Mouse (Mus musculus) embryonic facial prominence, embryonic 12.5 days (tissue): Measurements from ENCODE around the gene Cwc27. TPM values are rescaled to one million over a fixed set of nuclear protein-coding genes. Genes with fewer than 3 reads are reported as not detected.

Experiments used
- ATAC-seq: fragments of 200-750 bp; cut with Nextera tagmentation; 2 replicates; pipeline ENCODE4 v1.8.0; 2017; ENCODE audit not compliant: insufficient number of reproducible peaks, insufficient read depth, low FRiP score, low TSS enrichment
- H3K27ac ChIP-seq: fragments of 300-500 bp; sonication (generic); 2 replicates; pipeline ENCODE4 v1.5.1; 2016; ENCODE audit warnings: mild to moderate bottlenecking
- H3K27me3 ChIP-seq: fragments of 300-500 bp; sonication (generic); 2 replicates; pipeline ENCODE4 v1.6.1; 2016; ENCODE audit warnings: mild to moderate bottlenecking, moderate library complexity
- H3K36me3 ChIP-seq: fragments of 300-500 bp; sonication (generic); 2 replicates; pipeline ENCODE4 v1.6.1; 2016; ENCODE audit warnings: mild to moderate bottlenecking
- H3K4me1 ChIP-seq: fragments of 300-500 bp; sonication (generic); 2 replicates; pipeline ENCODE4 v1.6.1; 2016
- H3K4me2 ChIP-seq: fragments of 300-500 bp; sonication (generic); replicated peaks from 2 replicates; pipeline ENCODE4 v1.6.1; 2016; ENCODE audit warnings: mild to moderate bottlenecking, moderate library complexity
- H3K4me3 ChIP-seq: fragments of 300-500 bp; sonication (generic); 2 replicates; pipeline ENCODE4 v1.5.1; 2016; ENCODE audit warnings: mild to moderate bottlenecking
- H3K9ac ChIP-seq: fragments of 300-500 bp; sonication (generic); 2 replicates; pipeline ENCODE4 v1.6.1; 2016; ENCODE audit warnings: mild to moderate bottlenecking, moderate library complexity
- H3K9me3 ChIP-seq: fragments of 300-500 bp; sonication (generic); 2 replicates; pipeline ENCODE4 v1.6.1; 2016; ENCODE audit warnings: mild to moderate bottlenecking, moderate library complexity
- WGBS: fragments of 180-500 bp; shearing (Covaris S2); methylation state at CpG from one replicate; pipeline ENCODE4 v1.1.7; 2016; 5-methylcytosine and 5-hydroxymethylcytosine counted together
- polyA plus RNA-seq: library from polyadenylated mRNA; unstranded; fragments of >200 nt; fragmentation: Nextera tagmentation; extraction: Ambion mirVana; gene quantifications from 2 replicates; pipeline ENCODE4 v1.2.1, GENCODE M21; 2016

The Cwc27 gene
- polyA plus RNA-seq, 1 experiment from 2014 or later: 34.5 TPM

DNA sequence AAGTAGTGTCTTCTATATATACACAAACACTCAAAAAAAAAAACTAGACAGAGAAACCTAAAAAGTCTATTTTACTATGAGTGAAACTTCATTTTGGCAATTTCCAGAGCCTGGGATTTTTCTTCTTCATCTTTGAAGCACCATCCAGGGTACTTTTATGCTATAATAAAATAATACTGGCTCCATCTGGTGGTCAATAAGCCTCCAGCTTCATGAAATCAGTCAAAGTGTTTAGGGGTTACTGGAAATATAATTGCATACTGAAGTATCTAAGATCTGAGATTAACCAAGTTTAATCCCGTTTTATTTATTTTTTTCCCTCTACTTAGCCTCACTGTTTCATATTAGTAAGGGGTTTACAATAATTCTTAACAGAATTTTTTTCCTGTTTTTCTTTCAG, 135.7 kb downstream of the Cwc27 start:
- H3K27ac ChIP-seq: no peak overlapping the region
- H3K4me2 ChIP-seq: no peak overlapping the region
- H3K9me3 ChIP-seq: 0 out of 2 replicates have a peak, but pooled peaks cover 5% of the 10 kb centered on the region
- no peak overlapping the region for H3K4me3 ChIP-seq
- no peaks in the 10 kb centered on the region for H3K27me3 ChIP-seq
- H3K9ac ChIP-seq: no peak overlapping the region
- H3K4me1 ChIP-seq: peaks cover 7% of the 10 kb centered on the region
- 65% methylated on average over 1 of the region's 1 CpGs for WGBS
- ATAC-seq: no peak
- no peaks in the 10 kb centered on the region for H3K36me3 ChIP-seq

DNA sequence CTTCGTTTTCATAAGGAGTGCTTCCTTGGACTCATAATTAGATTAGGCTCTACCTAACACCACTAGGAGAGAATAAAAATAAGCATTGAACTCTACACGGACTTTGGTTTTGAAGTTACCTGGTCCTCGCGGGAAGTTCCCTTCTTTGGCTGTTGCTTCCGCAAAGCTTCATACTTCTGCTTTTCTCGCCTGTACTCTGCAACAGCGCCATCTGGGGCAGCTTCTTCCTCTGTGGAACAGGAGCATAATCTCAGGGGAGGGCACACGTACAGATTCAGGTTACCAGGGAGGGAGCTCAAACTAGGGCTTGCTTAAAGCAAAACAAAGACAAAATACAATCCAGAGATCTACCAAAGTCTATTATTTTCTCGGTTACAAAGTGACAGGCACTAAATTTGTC, 155.8 kb downstream of the Cwc27 start:
- H3K4me3 ChIP-seq: no peak overlapping the region
- H3K36me3 ChIP-seq: peaks cover 9% of the 10 kb centered on the region
- H3K4me1 ChIP-seq: no peaks in the 10 kb centered on the region
- H3K27me3 ChIP-seq: no peaks in the 10 kb centered on the region
- no peak for ATAC-seq
- 83% methylated on average over 9 of the region's 9 CpGs for WGBS
- no peak overlapping the region for H3K9ac ChIP-seq
- no peak overlapping the region for H3K4me2 ChIP-seq
- H3K9me3 ChIP-seq: no peaks in the 10 kb centered on the region
- no peak overlapping the region for H3K27ac ChIP-seq

DNA sequence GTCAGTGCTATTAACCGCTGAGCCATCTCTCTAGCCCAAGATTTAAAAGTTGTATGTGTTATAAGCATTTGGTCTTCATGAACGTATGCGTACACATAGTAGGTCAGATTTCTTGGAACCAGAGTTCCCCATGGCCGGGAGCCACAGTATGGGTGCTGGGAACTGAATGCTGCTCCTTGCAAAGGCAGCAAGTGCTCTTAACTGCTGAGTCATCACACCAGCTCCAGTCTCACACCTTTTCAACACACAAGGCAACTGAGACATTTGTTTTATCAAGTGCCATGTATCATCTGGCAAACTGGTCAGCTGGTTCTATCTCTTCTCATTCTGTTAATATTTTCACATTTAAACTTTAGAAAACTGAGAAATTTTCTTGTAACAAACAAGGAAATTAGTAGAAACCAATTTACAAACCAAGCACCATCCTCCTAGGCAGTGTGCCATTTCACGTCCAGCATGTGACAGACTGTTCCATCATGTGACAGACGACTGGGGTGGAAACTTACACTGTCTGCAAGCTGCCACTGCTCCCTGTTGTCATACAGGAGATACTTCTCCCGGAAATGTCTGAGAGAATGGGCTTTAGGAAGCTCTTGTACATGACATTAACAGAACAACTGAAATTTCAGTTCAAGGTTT, 156.8 kb downstream of the Cwc27 start:
- Histone ChIP-seq H3K4me2 (no peak overlapping the region), H3K27me3 (no peaks in the 10 kb centered on the region), H3K4me1 (peaks cover 2% of the 10 kb centered on the region; the same call in 1 of the 2 replicates), H3K36me3 (peaks cover 9% of the 10 kb centered on the region), H3K9me3 (no peaks in the 10 kb centered on the region), H3K9ac (no peak overlapping the region), H3K27ac (no peak overlapping the region), H3K4me3 (no peak overlapping the region)
- 91% methylated on average over 7 of the region's 7 CpGs for WGBS
- ATAC-seq: no peak

- ATAC-seq: no peak
- H3K9ac ChIP-seq: no peak overlapping the region
- peaks cover 6% of the 10 kb centered on the region; the same call in 1 of the 2 replicates for H3K4me1 ChIP-seq
- no peak overlapping the region for H3K4me2 ChIP-seq
- peaks cover 9% of the 10 kb centered on the region for H3K36me3 ChIP-seq
- no peaks in the 10 kb centered on the region for H3K9me3 ChIP-seq
- H3K27me3 ChIP-seq: no peaks in the 10 kb centered on the region
- WGBS: 85% methylated on average over 5 of the region's 5 CpGs
- no peak overlapping the region for H3K27ac ChIP-seq
- no peak overlapping the region for H3K4me3 ChIP-seq
Measured at GRCm38 (mm10) chr13:104656666-104657272, 160.2 kb downstream of the Cwc27 start.

- Histone ChIP-seq H3K4me2 (no peak overlapping the region), H3K27me3 (no peaks in the 10 kb centered on the region), H3K36me3 (0 out of 2 replicates have a peak, but pooled peaks cover 4% of the 10 kb centered on the region), H3K27ac (0 out of 2 replicates have a peak overlapping the region, but pooled peaks have one; percentile 23), H3K9me3 (no peaks in the 10 kb centered on the region), H3K4me3 (no peak overlapping the region), H3K4me1 (peaks cover 9% of the 10 kb centered on the region; the same call in 1 of the 2 replicates), H3K9ac (no peak overlapping the region)
- WGBS: 42% methylated on average over 3 of the region's 3 CpGs
- no peak for ATAC-seq
Measured at GRCm38 (mm10) chr13:104655137-104655536, 161.8 kb downstream of the Cwc27 start.

- no peak overlapping the region for H3K4me3 ChIP-seq
- no peak overlapping the region for H3K9ac ChIP-seq
- peaks cover 11% of the 10 kb centered on the region; the same call in 1 of the 2 replicates for H3K4me1 ChIP-seq
- WGBS: 93% methylated on average over 2 of the region's 2 CpGs
- no peaks in the 10 kb centered on the region for H3K27me3 ChIP-seq
- 0 out of 2 replicates have a peak, but pooled peaks cover 1% of the 10 kb centered on the region for H3K36me3 ChIP-seq
- no peaks in the 10 kb centered on the region for H3K9me3 ChIP-seq
- no peak overlapping the region for H3K27ac ChIP-seq
- no peak overlapping the region for H3K4me2 ChIP-seq
- no peak for ATAC-seq
Measured at GRCm38 (mm10) chr13:104651763-104652162, 165.2 kb downstream of the Cwc27 start.

- Histone ChIP-seq H3K4me2 (no peak overlapping the region), H3K4me3 (no peak overlapping the region), H3K4me1 (peaks cover 11% of the 10 kb centered on the region; the same call in 1 of the 2 replicates), H3K9me3 (no peaks in the 10 kb centered on the region), H3K27me3 (no peaks in the 10 kb centered on the region), H3K9ac (no peak overlapping the region), H3K36me3 (no peaks in the 10 kb centered on the region), H3K27ac (no peak overlapping the region)
- ATAC-seq: no peak
- 52% methylated on average over 2 of the region's 2 CpGs for WGBS
Measured at GRCm38 (mm10) chr13:104650654-104651053, 166.3 kb downstream of the Cwc27 start.

GRCm38 (mm10) chr13:104650145-104650544, 166.8 kb downstream of the Cwc27 start:
- peaks cover 9% of the 10 kb centered on the region; the same call in 1 of the 2 replicates for H3K4me1 ChIP-seq
- no peaks in the 10 kb centered on the region for H3K27me3 ChIP-seq
- 57% methylated on average over 5 of the region's 5 CpGs for WGBS
- H3K9ac ChIP-seq: no peak overlapping the region
- H3K4me2 ChIP-seq: no peak overlapping the region
- no peak overlapping the region for H3K27ac ChIP-seq
- no peak for ATAC-seq
- H3K9me3 ChIP-seq: no peaks in the 10 kb centered on the region
- no peaks in the 10 kb centered on the region for H3K36me3 ChIP-seq
- H3K4me3 ChIP-seq: no peak overlapping the region

DNA sequence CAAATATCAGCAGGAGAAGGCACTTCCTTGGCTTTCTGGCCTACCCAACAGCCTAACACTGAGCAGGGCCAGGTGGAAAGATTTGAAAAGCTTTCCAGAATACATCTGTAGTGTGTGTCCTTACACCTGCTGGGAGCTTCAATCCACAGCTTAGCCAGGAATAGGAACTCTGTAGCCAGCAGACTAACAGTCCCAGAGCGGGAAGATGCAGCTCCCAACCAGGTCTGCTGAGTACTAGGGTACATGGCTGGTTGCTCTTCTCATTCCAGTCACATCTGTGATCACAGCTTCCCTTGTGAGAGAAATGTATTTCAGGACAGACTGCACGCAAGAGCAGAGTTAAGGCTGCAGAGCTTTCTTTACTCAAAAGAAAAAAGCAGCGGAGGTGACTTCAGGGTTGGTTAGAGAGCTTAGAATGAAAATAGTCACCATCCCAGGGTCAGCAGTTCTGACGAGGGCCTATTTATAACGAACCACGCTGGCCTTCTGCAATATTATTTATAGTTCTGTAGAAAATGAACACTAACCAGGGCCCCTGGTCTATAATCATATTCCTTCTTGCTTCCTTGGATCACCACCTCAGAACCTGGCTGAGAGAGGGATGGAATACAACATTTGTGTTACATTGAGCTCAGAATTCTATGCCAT, 171.0 kb downstream of the Cwc27 start:
- Histone ChIP-seq H3K9me3 (no peaks in the 10 kb centered on the region), H3K9ac (no peak overlapping the region), H3K36me3 (no peaks in the 10 kb centered on the region), H3K4me1 (0 out of 2 replicates have a peak, but pooled peaks cover 4% of the 10 kb centered on the region), H3K4me2 (no peak overlapping the region), H3K27ac (no peak overlapping the region), H3K27me3 (no peaks in the 10 kb centered on the region), H3K4me3 (no peak overlapping the region)
- 87% methylated on average over 6 of the region's 6 CpGs for WGBS
- no peak for ATAC-seq

DNA sequence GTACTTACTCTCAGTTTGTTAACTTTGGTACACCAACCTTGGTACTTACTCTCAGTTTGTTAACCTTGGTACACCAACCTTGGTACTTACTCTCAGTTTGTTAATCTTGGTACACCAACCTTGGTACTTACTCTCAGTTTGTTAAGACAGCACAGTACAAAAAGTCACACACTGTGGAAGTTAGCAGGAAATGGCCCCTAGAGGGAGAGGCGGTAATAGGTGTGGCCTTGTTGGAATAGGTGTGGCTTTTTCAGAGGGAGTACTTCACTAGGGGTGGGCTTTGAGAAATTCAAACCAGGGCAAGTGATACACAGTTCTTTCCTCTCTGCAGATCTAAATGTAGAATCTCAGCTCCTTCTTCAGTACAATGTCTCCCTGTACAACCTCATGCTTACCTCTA, 172.8 kb downstream of the Cwc27 start:
- no peaks in the 10 kb centered on the region for H3K4me1 ChIP-seq
- H3K4me2 ChIP-seq: no peak overlapping the region
- no peak overlapping the region for H3K9ac ChIP-seq
- no peaks in the 10 kb centered on the region for H3K27me3 ChIP-seq
- H3K27ac ChIP-seq: no peak overlapping the region
- ATAC-seq: no peak
- H3K9me3 ChIP-seq: no peaks in the 10 kb centered on the region
- 94% methylated on average over 1 of the region's 1 CpGs for WGBS
- no peak overlapping the region for H3K4me3 ChIP-seq
- 0 out of 2 replicates have a peak, but pooled peaks cover 2% of the 10 kb centered on the region for H3K36me3 ChIP-seq

- ATAC-seq: no peak
- 0 out of 2 replicates have a peak, but pooled peaks cover 4% of the 10 kb centered on the region for H3K36me3 ChIP-seq
- H3K4me1 ChIP-seq: no peaks in the 10 kb centered on the region
- 69% methylated on average over 5 of the region's 5 CpGs for WGBS
- no peaks in the 10 kb centered on the region for H3K9me3 ChIP-seq
- no peak overlapping the region for H3K4me3 ChIP-seq
- no peak overlapping the region for H3K9ac ChIP-seq
- no peaks in the 10 kb centered on the region for H3K27me3 ChIP-seq
- H3K27ac ChIP-seq: no peak overlapping the region
- no peak overlapping the region for H3K4me2 ChIP-seq
Measured at GRCm38 (mm10) chr13:104640694-104641454, 176.1 kb downstream of the Cwc27 start.
